Mouse (Mus musculus): ENCODE results near the gene Eif2ak3. TPM values are rescaled to one million over a fixed set of nuclear protein-coding genes. Genes with fewer than 3 reads are reported as not detected.

Gene Eif2ak3
- polyA plus RNA-seq, 1 experiment from 2014 or later, result 9.4 TPM

- no peak overlapping the region for H3K4me3 ChIP-seq (ENCODE audit: low read depth, low read length)
- H3K36me3 ChIP-seq (ENCODE audit: control insufficient read depth, insufficient read depth, low read length), result no peaks in the 10 kb centered on the region
- 8% methylated on average over 6 of the region's 6 CpGs for WGBS
- H3K9ac ChIP-seq (ENCODE audit: low read length), result no peak overlapping the region
- no peaks in the 10 kb centered on the region for H3K9me3 ChIP-seq (replicated peaks; ENCODE audit: control insufficient read depth, low read length)
- H3K4me2 ChIP-seq (ENCODE audit: low read length), result no peak overlapping the region
- ATAC-seq (no peak), DNase-seq (ENCODE audit: low spot score) (peak; percentile 63)
- peaks cover 51% of the 10 kb centered on the region for H3K27me3 ChIP-seq (replicated peaks; ENCODE audit: control insufficient read depth, insufficient read depth, low read length)
- peaks cover 10% of the 10 kb centered on the region for H3K4me1 ChIP-seq (ENCODE audit: control insufficient read depth, insufficient read depth, low read length)
- no peak overlapping the region for H3K27ac ChIP-seq (ENCODE audit: low read depth, low read length)
Observed at GRCm38 (mm10) chr6:70954040-70954439, 109.7 kb downstream of the Eif2ak3 start.

Other genes with a start within 250 kb of the Eif2ak3 start
- 2.5 and 2.6 TPM in 2 replicates for gene Rpia, start 52.3 kb upstream of the Eif2ak3 start, polyA plus RNA-seq (2014; fragmentation: Nextera tagmentation; extraction: Ambion mirVana)
- not detected in 2 replicates for gene Tex37, start 74.4 kb downstream of the Eif2ak3 start, polyA plus RNA-seq (2014; fragmentation: Nextera tagmentation; extraction: Ambion mirVana)
- not detected in 2 replicates for gene Foxi3, start 112.0 kb downstream of the Eif2ak3 start, polyA plus RNA-seq (2014; fragmentation: Nextera tagmentation; extraction: Ambion mirVana)